Mouse (Mus musculus) spleen, postnatal 0 days (tissue): ENCODE data around the gene Gabrr1. TPM values are rescaled to one million over a fixed set of nuclear protein-coding genes. Genes with fewer than 3 reads are reported as not detected.

ENCODE experiments used
- polyA plus RNA-seq: library from polyadenylated mRNA; unstranded; fragments of >200 nt; fragmentation: Nextera tagmentation; extraction: Ambion mirVana; gene quantifications from 2 replicates; pipeline ENCODE4 v1.2.1, GENCODE M21; 2015

The Gabrr1 gene
- polyA plus RNA-seq = not detected in 2 replicates

GRCm38 (mm10) chr4:33132221-33132620 is at the start of gene Gabrr1:
Gabrr1 (plus strand) TSS chr4:33132521.

DNA sequence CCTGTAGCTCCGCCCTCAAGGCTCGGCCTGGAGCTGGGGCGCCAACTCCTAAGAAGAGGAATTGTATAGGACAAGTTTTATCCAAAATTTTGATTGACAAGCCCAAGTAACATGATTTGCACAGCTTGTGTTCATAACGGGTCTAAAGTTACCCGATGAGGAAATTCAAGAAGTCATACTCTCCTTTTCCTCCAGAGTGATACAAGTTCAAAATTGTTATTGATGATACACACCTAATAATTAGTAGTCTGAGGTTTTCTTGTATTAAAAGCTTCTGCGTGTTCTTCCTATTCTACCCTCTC is 57.4 kb downstream of the Gabrr1 start, which contains the start of gene Pm20d2:
Gene Pm20d2, minus strand, starts transcription at position 3 of the 302 bp plus-strand sequence.

DNA sequence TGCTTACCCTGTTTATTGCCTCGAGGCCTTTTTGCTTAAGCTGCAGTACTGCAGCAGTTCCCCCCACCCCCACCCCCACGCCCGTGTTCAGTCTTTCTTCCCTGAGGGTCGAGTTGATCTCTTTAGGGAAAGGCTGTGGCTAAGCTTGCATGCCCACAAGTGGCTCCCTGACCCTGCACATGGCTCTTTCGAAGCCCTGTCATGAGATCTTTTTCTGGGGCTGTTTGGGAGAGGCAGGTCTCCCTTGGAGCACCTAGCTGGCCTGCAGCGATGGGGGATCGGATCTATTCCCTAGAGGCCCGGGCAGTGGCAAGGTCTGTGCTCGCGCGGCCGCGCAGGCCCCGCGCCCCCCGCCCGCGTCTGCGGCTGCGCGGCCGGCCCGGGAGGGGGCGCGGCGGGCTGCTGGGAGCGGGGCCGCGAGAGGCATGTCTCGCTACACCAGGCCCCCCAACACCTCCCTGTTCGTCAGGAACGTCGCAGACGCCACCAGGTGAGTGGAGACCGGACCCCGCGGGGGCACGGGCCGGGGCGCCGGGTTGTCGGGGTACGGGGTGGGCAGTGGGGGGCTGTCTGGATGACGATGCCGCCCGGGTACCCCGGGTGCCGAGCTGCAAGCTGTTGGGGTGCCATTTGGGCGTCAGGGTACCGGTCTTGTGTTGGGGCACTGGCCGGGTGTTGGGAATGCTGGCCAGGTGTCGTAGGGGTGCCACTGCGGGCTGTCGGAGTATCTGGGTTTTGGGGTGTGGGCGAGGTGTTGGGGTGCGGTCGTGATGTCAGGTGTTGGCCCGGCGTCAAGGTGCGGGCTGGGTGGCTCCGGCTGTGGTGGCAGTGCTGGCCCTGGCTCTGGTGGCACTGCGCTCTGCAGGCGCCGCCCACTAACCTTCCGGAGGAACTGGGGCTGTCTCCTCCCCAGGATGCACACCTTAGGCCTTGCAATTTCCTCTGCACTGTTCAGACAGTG is 76.8 kb downstream of the Gabrr1 start, which contains the start of gene Srsf12:
Gene Srsf12, plus strand, starts transcription at position 111 of the 961 bp plus-strand sequence.

Other genes starting within 250 kb of the Gabrr1 start
- gene Ankrd6, start 181.7 kb upstream of the Gabrr1 start, polyA plus RNA-seq = 1.5 and 1.6 TPM in 2 replicates
- gene Rragd, start 149.5 kb upstream of the Gabrr1 start, polyA plus RNA-seq = 2.2 and 3.7 TPM in 2 replicates
- gene Ube2j1, start 101.1 kb upstream of the Gabrr1 start, polyA plus RNA-seq = 33.7 and 34.8 TPM in 2 replicates
- not detected in 2 replicates for gene Gabrr2, start 69.5 kb upstream of the Gabrr1 start, polyA plus RNA-seq
- gene Pm20d2, start 57.2 kb downstream of the Gabrr1 start, polyA plus RNA-seq = 0.32 and 0.35 TPM in 2 replicates
- gene Srsf12, start 76.5 kb downstream of the Gabrr1 start, polyA plus RNA-seq = 0.71 and 0.84 TPM in 2 replicates
- 43.6 and 53.9 TPM in 2 replicates for gene Pnrc1, start 157.6 kb downstream of the Gabrr1 start, polyA plus RNA-seq
- gene Rngtt, start 177.8 kb downstream of the Gabrr1 start, polyA plus RNA-seq = 15.3 and 16.3 TPM in 2 replicates